Mouse (Mus musculus) stomach, embryonic 14.5 days (tissue): ENCODE data around the gene Mrgpre. TPM values are rescaled to one million over a fixed set of nuclear protein-coding genes. Genes with fewer than 3 reads are reported as not detected.

Experiments
- ATAC-seq: fragments of 200-750 bp; cut with Nextera tagmentation; 2 replicates; pipeline ENCODE4 v1.8.0; 2017; ENCODE audit warnings: low read depth, moderate TSS enrichment; ENCODE audit not compliant: insufficient number of reproducible peaks, insufficient read depth, low FRiP score
- H3K27ac ChIP-seq: fragments of 300-500 bp; sonication (generic); 2 replicates; pipeline ENCODE4 v1.5.1; 2014; ENCODE audit warnings: mild to moderate bottlenecking, low read length, moderate library complexity, mixed read lengths
- H3K27me3 ChIP-seq: fragments of 300-500 bp; sonication (generic); 2 replicates; pipeline ENCODE4 v1.6.1; 2014; ENCODE audit warnings: low read length, control low read depth, mixed read lengths; ENCODE audit not compliant: control insufficient read depth, insufficient read depth
- H3K36me3 ChIP-seq: fragments of 300-500 bp; sonication (generic); 2 replicates; pipeline ENCODE4 v1.6.1; 2014; ENCODE audit warnings: mild to moderate bottlenecking, control low read depth, low read length, moderate library complexity, mixed read lengths; ENCODE audit not compliant: control insufficient read depth, insufficient read depth
- H3K4me1 ChIP-seq: fragments of 300-500 bp; sonication (generic); 2 replicates; pipeline ENCODE4 v1.6.1; 2014; ENCODE audit warnings: low read length, control low read depth, mixed read lengths; ENCODE audit not compliant: control insufficient read depth, insufficient read depth
- H3K4me2 ChIP-seq: fragments of 300-500 bp; sonication (generic); replicated peaks from 2 replicates; pipeline ENCODE4 v1.6.1; 2014; ENCODE audit warnings: low read depth, low read length, control low read depth
- H3K4me3 ChIP-seq: fragments of 300-500 bp; sonication (generic); 2 replicates; pipeline ENCODE4 v1.5.1; 2014; ENCODE audit warnings: low read depth, low read length, control low read depth
- H3K9ac ChIP-seq: fragments of 300-500 bp; sonication (generic); replicated peaks from 2 replicates; pipeline ENCODE4 v1.6.1; 2014; ENCODE audit warnings: low read depth, mild to moderate bottlenecking, control low read depth, low read length, moderate library complexity, mixed read lengths
- H3K9me3 ChIP-seq: fragments of 300-500 bp; sonication (generic); 2 replicates; pipeline ENCODE4 v1.6.1; 2016; ENCODE audit warnings: low read depth, low read length, control low read depth; ENCODE audit not compliant: control insufficient read depth
- WGBS: fragments of 180-500 bp; shearing (Covaris S2); extraction: QIAGEN DNeasy Blood & Tissue Kit; methylation state at CpG from one replicate; pipeline ENCODE4 v1.1.7; 2014; 5-methylcytosine and 5-hydroxymethylcytosine counted together
- polyA plus RNA-seq: library from polyadenylated mRNA; unstranded; fragments of >200 nt; fragmentation: Nextera tagmentation; extraction: Ambion mirVana; gene quantifications from 2 replicates; pipeline ENCODE4 v1.2.1, GENCODE M21; 2014

The Mrgpre gene
- polyA plus RNA-seq, 1 experiment from 2014 or later, result 1.7 TPM

DNA sequence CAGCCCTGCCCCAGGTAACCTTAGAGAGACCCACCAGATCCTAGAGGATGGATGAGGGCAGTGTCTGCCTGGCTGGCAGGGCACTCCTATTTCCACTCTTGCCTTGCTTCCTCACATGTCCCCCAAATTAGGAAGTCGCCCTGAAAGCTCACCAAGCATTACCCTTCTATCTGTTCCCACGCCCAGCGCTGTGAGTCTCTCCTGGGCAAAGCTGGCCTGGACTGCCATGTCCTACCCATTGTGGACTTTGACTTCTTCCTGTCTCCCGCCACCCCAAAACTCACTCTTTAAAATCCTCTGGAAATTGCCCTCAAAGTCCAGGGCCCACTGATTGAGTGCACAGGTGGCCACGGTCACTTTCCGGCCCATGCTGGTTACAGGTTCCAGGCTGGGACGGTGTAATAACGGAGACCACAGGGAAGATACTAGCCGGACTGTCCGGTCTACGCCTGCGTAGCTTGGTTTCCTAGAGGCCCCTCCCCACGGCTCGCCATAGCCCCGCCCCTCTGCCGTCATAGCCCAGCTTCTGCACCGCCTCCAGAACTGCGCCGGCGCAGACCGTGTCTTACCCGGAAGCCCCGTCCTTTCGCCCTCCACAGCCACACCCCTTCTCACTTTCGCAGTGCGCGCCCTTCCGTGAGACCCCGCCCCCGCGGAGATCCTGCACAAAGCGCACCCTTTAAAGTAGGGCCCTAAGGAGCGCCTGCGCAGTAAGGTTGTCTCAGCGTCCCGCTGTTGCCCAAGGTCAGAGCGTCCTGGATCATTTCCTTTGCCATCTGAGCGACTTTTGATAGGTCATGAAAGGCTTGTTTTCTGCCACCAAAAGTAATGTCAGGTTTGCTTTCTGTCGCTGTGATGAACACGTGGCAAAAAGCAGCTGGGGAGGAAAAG, 38.3 kb upstream of the Mrgpre start, which contains the start of the genes Nadsyn1 and Dhcr7:
Gene Nadsyn1 (minus strand): TSS at position 475 of the 891 bp plus-strand sequence.
Gene Dhcr7 (plus strand): TSS at position 771 of the 891 bp plus-strand sequence.
- Histone ChIP-seq H3K4me2 (peak within 1 kb of the TSS; percentile 86), H3K27ac (no peak within 1 kb of the TSS), H3K36me3 (no peaks in the 10 kb centered on the region), H3K27me3 (no peaks in the 10 kb centered on the region), H3K4me1 (peaks cover 8% of the 10 kb centered on the region), H3K9me3 (no peaks in the 10 kb centered on the region), H3K4me3 (peak within 1 kb of the TSS; percentile 45), H3K9ac (peak within 1 kb of the TSS; percentile 36)
- under 1% methylated on average over 40 of the region's 40 CpGs for WGBS
- peak; percentile 99 for ATAC-seq

DNA sequence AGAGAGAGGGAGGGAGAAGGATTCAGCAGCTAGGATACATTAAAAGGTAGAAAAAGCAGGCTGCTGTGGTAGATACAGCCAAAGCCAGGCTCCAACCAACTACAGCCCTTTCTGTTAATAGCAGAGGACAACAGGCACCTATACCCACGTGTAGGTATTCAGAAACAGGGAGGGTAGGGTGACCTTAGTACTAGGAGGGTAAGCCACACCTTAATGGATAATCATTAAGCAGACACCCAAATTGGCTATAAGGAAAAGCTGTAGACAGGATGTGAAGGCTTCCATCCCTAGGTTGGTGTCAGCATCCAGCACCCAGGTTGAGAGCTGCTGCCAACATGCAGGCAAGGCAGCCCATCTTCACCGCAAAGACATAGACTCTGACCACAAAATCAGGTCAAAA, 36.9 kb upstream of the Mrgpre start:
- no peaks in the 10 kb centered on the region for H3K9me3 ChIP-seq
- H3K27ac ChIP-seq, result no peak overlapping the region
- H3K9ac ChIP-seq, result no peak overlapping the region
- H3K4me3 ChIP-seq, result no peak overlapping the region
- 81% methylated on average over 2 of the region's 2 CpGs for WGBS
- no peak for ATAC-seq
- peaks cover 8% of the 10 kb centered on the region for H3K4me1 ChIP-seq
- H3K4me2 ChIP-seq, result no peak overlapping the region
- H3K36me3 ChIP-seq, result peaks cover 3% of the 10 kb centered on the region; the same call in 1 of the 2 replicates
- H3K27me3 ChIP-seq, result no peaks in the 10 kb centered on the region

DNA sequence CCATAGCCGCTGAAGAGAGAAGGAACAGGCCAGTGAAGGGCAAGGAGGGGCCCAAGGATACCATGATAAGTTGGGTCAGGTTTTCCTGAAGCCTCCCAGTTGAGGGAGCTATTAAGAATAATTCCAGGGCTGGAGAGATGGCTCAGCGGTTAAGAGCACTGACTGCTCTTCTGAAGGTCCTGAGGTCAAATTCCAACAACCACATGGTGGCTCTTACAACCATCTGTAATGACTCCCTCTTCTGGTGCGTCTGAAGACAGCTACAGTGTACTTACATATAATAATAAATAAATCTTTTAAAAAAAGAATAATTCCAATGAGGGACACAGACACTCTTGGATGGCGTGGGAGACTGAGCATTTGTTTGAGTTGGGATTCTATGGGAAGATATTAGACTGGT, 34.9 kb upstream of the Mrgpre start:
- Histone ChIP-seq H3K9ac (no peak overlapping the region), H3K4me2 (no peak overlapping the region), H3K27ac (no peak overlapping the region), H3K4me1 (peaks cover 8% of the 10 kb centered on the region), H3K4me3 (no peak overlapping the region), H3K36me3 (peaks cover 9% of the 10 kb centered on the region), H3K9me3 (no peaks in the 10 kb centered on the region), H3K27me3 (no peaks in the 10 kb centered on the region)
- no peak for ATAC-seq
- 63% methylated on average over 4 of the region's 4 CpGs for WGBS

DNA sequence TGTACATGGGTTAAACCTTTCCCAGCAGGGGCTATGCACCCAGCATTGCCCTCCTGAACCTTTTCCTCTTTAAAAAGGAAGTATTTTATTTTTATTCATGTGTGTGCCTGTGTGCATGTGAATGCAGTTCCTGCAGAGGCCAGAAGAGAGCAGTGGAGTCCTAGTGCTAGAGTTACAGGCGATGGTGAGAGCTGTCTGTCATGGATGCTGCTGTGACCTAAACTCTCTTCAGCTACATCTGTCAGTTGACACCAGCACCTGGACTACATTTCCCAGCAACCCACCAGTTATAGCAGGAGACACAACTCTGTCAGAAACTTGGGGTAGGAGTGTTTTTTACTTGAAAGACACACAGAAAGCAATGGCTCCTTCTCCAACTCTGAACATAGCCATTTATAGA, 24.6 kb upstream of the Mrgpre start:
- H3K4me3 ChIP-seq, result no peak overlapping the region
- H3K4me2 ChIP-seq, result no peak overlapping the region
- H3K27me3 ChIP-seq, result no peaks in the 10 kb centered on the region
- H3K4me1 ChIP-seq, result peaks cover 5% of the 10 kb centered on the region; the same call in 1 of the 2 replicates
- no peaks in the 10 kb centered on the region for H3K9me3 ChIP-seq
- H3K36me3 ChIP-seq, result peaks cover 10% of the 10 kb centered on the region
- no peak overlapping the region for H3K27ac ChIP-seq
- no peak overlapping the region for H3K9ac ChIP-seq
- 61% methylated on average over 1 of the region's 1 CpGs for WGBS
- no peak for ATAC-seq

- Histone ChIP-seq H3K4me1 (peaks cover 5% of the 10 kb centered on the region; the same call in 1 of the 2 replicates), H3K4me2 (no peak overlapping the region), H3K4me3 (no peak overlapping the region), H3K9me3 (no peaks in the 10 kb centered on the region), H3K27ac (no peak overlapping the region), H3K9ac (no peak overlapping the region), H3K27me3 (no peaks in the 10 kb centered on the region), H3K36me3 (peaks cover 10% of the 10 kb centered on the region)
- 30% methylated on average over 5 of the region's 5 CpGs for WGBS
- ATAC-seq, result peak; percentile 12; the same call in 1 of the 2 replicates
Observed at GRCm38 (mm10) chr7:143805199-143805624, 20.9 kb upstream of the Mrgpre start.

DNA sequence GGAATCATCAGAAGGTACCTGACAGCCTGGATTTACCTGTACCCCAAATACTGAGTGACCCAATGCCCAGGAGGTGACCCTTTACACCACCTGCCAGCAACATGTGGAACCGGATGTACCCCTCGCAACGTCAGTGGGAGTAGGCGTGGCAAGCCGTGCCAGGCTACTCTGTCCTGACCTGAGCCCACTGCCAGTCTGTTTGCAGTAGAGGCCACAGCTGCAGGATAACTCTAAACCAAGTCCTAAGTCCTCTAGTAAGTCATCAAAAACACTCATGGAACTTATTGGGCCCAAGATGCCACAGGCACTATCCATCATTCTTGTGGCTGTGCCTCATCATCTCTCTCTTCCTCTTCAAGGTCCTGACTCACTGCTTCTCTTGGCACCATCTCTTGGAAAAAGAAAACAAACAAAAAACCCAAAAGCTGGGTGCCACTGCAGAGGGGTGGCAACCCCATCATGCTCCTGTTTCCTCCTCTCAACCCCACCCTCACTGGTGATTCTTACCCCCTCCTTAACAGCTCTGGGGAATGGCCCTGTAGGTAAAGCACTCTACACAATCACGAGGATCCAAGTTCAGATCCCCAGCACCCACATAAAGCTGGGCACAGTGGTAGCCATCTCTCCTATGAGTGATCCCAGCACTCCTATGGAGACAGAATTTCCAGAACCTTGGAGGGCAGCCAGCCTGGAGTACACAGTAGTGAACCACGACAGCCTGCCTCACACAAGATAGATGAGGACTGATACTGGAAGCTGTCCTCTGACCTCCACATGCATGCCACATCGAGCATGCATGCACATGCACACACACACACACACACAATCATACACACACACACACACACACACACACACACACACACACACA, 17.1 kb upstream of the Mrgpre start:
- no peaks in the 10 kb centered on the region for H3K27me3 ChIP-seq
- no peak for ATAC-seq
- H3K4me2 ChIP-seq, result no peak overlapping the region
- peaks cover 28% of the 10 kb centered on the region for H3K36me3 ChIP-seq
- H3K9ac ChIP-seq, result no peak overlapping the region
- H3K4me3 ChIP-seq, result no peak overlapping the region
- peaks cover 5% of the 10 kb centered on the region; the same call in 1 of the 2 replicates for H3K4me1 ChIP-seq
- 80% methylated on average over 8 of the region's 8 CpGs for WGBS
- no peaks in the 10 kb centered on the region for H3K9me3 ChIP-seq
- no peak overlapping the region for H3K27ac ChIP-seq

GRCm38 (mm10) chr7:143800770-143801169, 16.5 kb upstream of the Mrgpre start:
- no peak overlapping the region for H3K9ac ChIP-seq
- no peaks in the 10 kb centered on the region for H3K27me3 ChIP-seq
- no peak overlapping the region for H3K4me2 ChIP-seq
- no peak overlapping the region for H3K4me3 ChIP-seq
- peaks cover 32% of the 10 kb centered on the region for H3K36me3 ChIP-seq
- WGBS, result 77% methylated on average over 1 of the region's 1 CpGs
- H3K27ac ChIP-seq, result no peak overlapping the region
- ATAC-seq, result no peak; the same call in 1 of the 2 replicates
- H3K4me1 ChIP-seq, result peaks cover 4% of the 10 kb centered on the region; the same call in 1 of the 2 replicates
- H3K9me3 ChIP-seq, result no peaks in the 10 kb centered on the region

DNA sequence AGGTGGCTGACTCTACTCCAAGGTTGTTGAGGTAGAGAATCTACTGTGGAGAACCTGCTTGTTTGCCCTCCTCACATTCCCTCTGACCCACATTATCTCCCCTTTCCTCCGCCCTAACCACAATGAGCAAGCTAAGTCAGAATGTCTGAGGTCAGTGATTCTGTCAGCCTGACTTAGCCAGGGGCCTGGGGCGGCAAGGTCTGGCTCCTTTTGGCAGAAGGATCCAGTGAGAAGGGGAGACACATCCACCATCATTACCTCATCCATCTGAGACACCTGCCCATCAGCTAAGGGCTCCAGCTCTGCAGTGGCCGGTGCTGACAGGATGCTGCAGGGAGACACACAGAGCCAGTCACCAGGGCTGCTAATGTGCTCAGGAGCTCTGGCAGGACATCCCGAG, 14.5 kb upstream of the Mrgpre start:
- Histone ChIP-seq H3K9me3 (no peaks in the 10 kb centered on the region), H3K27me3 (no peaks in the 10 kb centered on the region), H3K27ac (no peak overlapping the region), H3K4me2 (no peak overlapping the region), H3K4me1 (no peaks in the 10 kb centered on the region), H3K4me3 (no peak overlapping the region), H3K9ac (no peak overlapping the region), H3K36me3 (peaks cover 35% of the 10 kb centered on the region)
- no peak for ATAC-seq
- WGBS, result 90% methylated on average over 4 of the region's 4 CpGs
